In genomic region chr16:32154437-32154836, GRCm38 (mm10) we compare ENCODE assay signal across 10 mouse cellular contexts. TPM values are rescaled to one million over a fixed set of nuclear protein-coding genes. Genes with fewer than 3 reads are reported as not detected.
A peak's percentile ranks its signal among the peaks of the same experiment; 100 is the strongest.
DNase-seq lines count a peak whose midpoint lies in the region; ATAC-seq lines count a peak whose summit lies in the region.
"Had no signal": no experiment of that assay in that cellular context is flagged by ENCODE, and none has a peak within 500 bp of the region (broad histone marks: within the 10 kb centered on the region; RNA-seq: fewer than 3 reads in every experiment).

No protein-coding gene starts in this region.

- H3K36me3 ChIP-seq in hindbrain, embryonic 14.5 days (replicated peaks; ENCODE audit: control insufficient read depth, insufficient read depth), result no peaks in the 10 kb centered on the region
- H3K36me3 ChIP-seq in hindbrain, embryonic 12.5 days, result no peaks in the 10 kb centered on the region
- no peaks in the 10 kb centered on the region for H3K36me3 ChIP-seq in forebrain, embryonic 12.5 days (replicated peaks)
- H3K36me3 ChIP-seq in midbrain, embryonic 14.5 days (ENCODE audit: control insufficient read depth, insufficient read depth, low read length), result no peaks in the 10 kb centered on the region
- H3K36me3 ChIP-seq: lung, embryonic 15.5 days; stomach, embryonic 15.5 days had no signal

- 70% methylated on average over 13 of the region's 13 CpGs for WGBS in hindbrain, embryonic 14.5 days
- 84% methylated on average over 13 of the region's 13 CpGs for WGBS in hindbrain, embryonic 12.5 days
- 88% methylated on average over 13 of the region's 13 CpGs for WGBS in forebrain, embryonic 12.5 days
- 83% methylated on average over 13 of the region's 13 CpGs for WGBS in midbrain, embryonic 14.5 days

- no peaks in the 10 kb centered on the region for H3K27me3 ChIP-seq in hindbrain, embryonic 14.5 days (ENCODE audit: control insufficient read depth, insufficient read depth, low read length)
- no peaks in the 10 kb centered on the region for H3K27me3 ChIP-seq in hindbrain, embryonic 12.5 days
- no peaks in the 10 kb centered on the region for H3K27me3 ChIP-seq in forebrain, embryonic 12.5 days
- H3K27me3 ChIP-seq in midbrain, embryonic 14.5 days (ENCODE audit: control insufficient read depth, insufficient read depth, low read length), result no peaks in the 10 kb centered on the region
- H3K27me3 ChIP-seq: lung, embryonic 15.5 days; stomach, embryonic 15.5 days had no signal

- no peak for DNase-seq in hindbrain, embryonic 14.5 days (ENCODE audit: low spot score)
- DNase-seq in adrenal gland, postnatal 10 days, result peak; percentile 83
- DNase-seq in layer of hippocampus, adult 8-10 months (ENCODE audit: low spot score in 2 of 2), result peak; percentile 70 to 84
- DNase-seq in right cerebral cortex, postnatal 36 days (ENCODE audit: low spot score in 2 of 2), result peak; percentile 77 to 82
- DNase-seq in embryo, embryonic 10.5 days (ENCODE audit: low spot score), result no peak
- no peak for DNase-seq in midbrain, embryonic 14.5 days

- 0 out of 2 replicates have a peak overlapping the region, but pooled peaks have one; percentile 2 for H3K4me2 ChIP-seq in hindbrain, embryonic 14.5 days (replicated peaks)
- H3K4me2 ChIP-seq in hindbrain, embryonic 12.5 days (replicated peaks), result no peak overlapping the region
- H3K4me2 ChIP-seq in forebrain, embryonic 12.5 days, result no peak overlapping the region
- H3K4me2 ChIP-seq in midbrain, embryonic 14.5 days (ENCODE audit: low read length), result no peak overlapping the region
- H3K4me2 ChIP-seq: lung, embryonic 15.5 days; stomach, embryonic 15.5 days had no signal

- ATAC-seq in hindbrain, embryonic 14.5 days (ENCODE audit: low FRiP score), result no peak
- ATAC-seq in hindbrain, embryonic 12.5 days (ENCODE audit: low FRiP score), result no peak
- ATAC-seq in forebrain, embryonic 12.5 days (ENCODE audit: low FRiP score), result no peak
- ATAC-seq in midbrain, embryonic 14.5 days (ENCODE audit: low FRiP score, low TSS enrichment), result no peak

- H3K4me1 ChIP-seq in hindbrain, embryonic 14.5 days (replicated peaks; ENCODE audit: control insufficient read depth, insufficient read depth, low read length), result 0 out of 2 replicates have a peak, but pooled peaks cover 5% of the 10 kb centered on the region
- 0 out of 2 replicates have a peak, but pooled peaks cover 4% of the 10 kb centered on the region for H3K4me1 ChIP-seq in hindbrain, embryonic 12.5 days
- no peaks in the 10 kb centered on the region for H3K4me1 ChIP-seq in forebrain, embryonic 12.5 days
- no peaks in the 10 kb centered on the region for H3K4me1 ChIP-seq in midbrain, embryonic 14.5 days (ENCODE audit: control insufficient read depth, insufficient read depth, low read length)
- H3K4me1 ChIP-seq: lung, embryonic 15.5 days; stomach, embryonic 15.5 days had no signal

- no peak overlapping the region for H3K27ac ChIP-seq in hindbrain, embryonic 14.5 days
- no peak overlapping the region for H3K27ac ChIP-seq in hindbrain, embryonic 12.5 days
- H3K27ac ChIP-seq in forebrain, embryonic 12.5 days, result peak overlapping the region; percentile 31; the same call in 1 of the 2 replicates
- no peak overlapping the region for H3K27ac ChIP-seq in midbrain, embryonic 14.5 days (replicated peaks; ENCODE audit: low read depth, low read length)
- H3K27ac ChIP-seq: lung, embryonic 15.5 days; stomach, embryonic 15.5 days had no signal

- H3K9ac ChIP-seq in hindbrain, embryonic 14.5 days, result no peak overlapping the region
- H3K9ac ChIP-seq in hindbrain, embryonic 12.5 days, result no peak overlapping the region
- H3K9ac ChIP-seq in forebrain, embryonic 12.5 days, result no peak overlapping the region
- no peak overlapping the region for H3K9ac ChIP-seq in midbrain, embryonic 14.5 days (replicated peaks; ENCODE audit: low read length)
- H3K9ac ChIP-seq: lung, embryonic 15.5 days; stomach, embryonic 15.5 days had no signal

- H3K9me3 ChIP-seq in hindbrain, embryonic 14.5 days (ENCODE audit: control insufficient read depth, low read length), result no peaks in the 10 kb centered on the region
- H3K9me3 ChIP-seq in hindbrain, embryonic 12.5 days (replicated peaks), result no peaks in the 10 kb centered on the region
- H3K9me3 ChIP-seq in forebrain, embryonic 12.5 days, result no peaks in the 10 kb centered on the region
- H3K9me3 ChIP-seq in midbrain, embryonic 14.5 days (ENCODE audit: control insufficient read depth, low read length), result no peaks in the 10 kb centered on the region
- H3K9me3 ChIP-seq: lung, embryonic 15.5 days; stomach, embryonic 15.5 days had no signal

- H3K4me3 ChIP-seq in hindbrain, embryonic 14.5 days (replicated peaks; ENCODE audit: low read length), result no peak overlapping the region
- no peak overlapping the region for H3K4me3 ChIP-seq in hindbrain, embryonic 12.5 days
- H3K4me3 ChIP-seq in forebrain, embryonic 12.5 days (replicated peaks), result no peak overlapping the region
- H3K4me3 ChIP-seq in midbrain, embryonic 14.5 days (replicated peaks; ENCODE audit: low read depth, low read length), result no peak overlapping the region
- H3K4me3 ChIP-seq: lung, embryonic 15.5 days; stomach, embryonic 15.5 days had no signal

RNA-seq across cellular contexts. Expression of gene Nrros, which starts 11.0 kb away (rescaled TPM):
- polyA plus RNA-seq in hindbrain, embryonic 14.5 days (2014; fragmentation: Nextera tagmentation; extraction: Ambion mirVana), result 6.9 and 7.9 TPM in 2 replicates
- 9.8 and 10.1 TPM in 2 replicates for polyA plus RNA-seq in hindbrain, embryonic 12.5 days (2016; fragmentation: Nextera tagmentation; extraction: Ambion mirVana)
- 10 to 100 TPM; 11.0 to 16.4 TPM for total RNA-seq in adrenal gland, postnatal 10 days (2021)
- polyA plus RNA-seq in forebrain, embryonic 12.5 days (2016; fragmentation: Nextera tagmentation; extraction: Ambion mirVana), result 6.8 and 7.4 TPM in 2 replicates
- 10 to 100 TPM in 3 of 4 experiments, 1 to 10 TPM in 1; 9.6 to 16.2 (median 11.9) TPM for total RNA-seq in layer of hippocampus, adult 8-10 months (2022)
- 3.4 and 8.7 TPM in 2 replicates for polyA plus RNA-seq in midbrain, embryonic 14.5 days (2014; fragmentation: Nextera tagmentation; extraction: Ambion mirVana)

RNA-seq across cellular contexts. Expression of gene Bex6, which starts 25.2 kb away (rescaled TPM):
- polyA plus RNA-seq in hindbrain, embryonic 14.5 days (2014; fragmentation: Nextera tagmentation; extraction: Ambion mirVana), result not detected in 2 replicates
- 0.26 TPM in 1 of 2 replicates, not detected in the other for polyA plus RNA-seq in hindbrain, embryonic 12.5 days (2016; fragmentation: Nextera tagmentation; extraction: Ambion mirVana)
- total RNA-seq in adrenal gland, postnatal 10 days (2021), result not detected
- not detected in 2 replicates for polyA plus RNA-seq in forebrain, embryonic 12.5 days (2016; fragmentation: Nextera tagmentation; extraction: Ambion mirVana)
- total RNA-seq in layer of hippocampus, adult 8-10 months (2022), result not detected
- polyA plus RNA-seq in midbrain, embryonic 14.5 days (2014; fragmentation: Nextera tagmentation; extraction: Ambion mirVana), result not detected in 2 replicates

RNA-seq across cellular contexts. Expression of gene Cep19, which starts 54.8 kb away (rescaled TPM):
- polyA plus RNA-seq in hindbrain, embryonic 14.5 days (2014; fragmentation: Nextera tagmentation; extraction: Ambion mirVana), result 50.3 and 53.0 TPM in 2 replicates
- polyA plus RNA-seq in hindbrain, embryonic 12.5 days (2016; fragmentation: Nextera tagmentation; extraction: Ambion mirVana), result 39.6 and 41.9 TPM in 2 replicates
- 10 to 100 TPM; 10.8 to 11.2 TPM for total RNA-seq in adrenal gland, postnatal 10 days (2021)
- 39.7 and 43.8 TPM in 2 replicates for polyA plus RNA-seq in forebrain, embryonic 12.5 days (2016; fragmentation: Nextera tagmentation; extraction: Ambion mirVana)
- total RNA-seq in layer of hippocampus, adult 8-10 months (2022), result 10 to 100 TPM; 54.7 to 66.3 (median 61.6) TPM
- 47.5 and 50.9 TPM in 2 replicates for polyA plus RNA-seq in midbrain, embryonic 14.5 days (2014; fragmentation: Nextera tagmentation; extraction: Ambion mirVana)

RNA-seq across cellular contexts. Expression of gene Pigx, which starts 54.9 kb away (rescaled TPM):
- 96.8 and 109 TPM in 2 replicates for polyA plus RNA-seq in hindbrain, embryonic 14.5 days (2014; fragmentation: Nextera tagmentation; extraction: Ambion mirVana)
- 124 and 135 TPM in 2 replicates for polyA plus RNA-seq in hindbrain, embryonic 12.5 days (2016; fragmentation: Nextera tagmentation; extraction: Ambion mirVana)
- 10 to 100 TPM; 34.1 to 35.0 TPM for total RNA-seq in adrenal gland, postnatal 10 days (2021)
- polyA plus RNA-seq in forebrain, embryonic 12.5 days (2016; fragmentation: Nextera tagmentation; extraction: Ambion mirVana), result 127 and 133 TPM in 2 replicates
- 10 to 100 TPM; 23.2 to 36.1 (median 27.7) TPM for total RNA-seq in layer of hippocampus, adult 8-10 months (2022)
- polyA plus RNA-seq in midbrain, embryonic 14.5 days (2014; fragmentation: Nextera tagmentation; extraction: Ambion mirVana), result 119 and 125 TPM in 2 replicates

Comparison
In these comparisons a context has a peak if more than half of its experiments do, and no peak if none do; other contexts are left out.
1. DNase-seq: peak in adrenal gland, postnatal 10 days (single experiment), layer of hippocampus, adult 8-10 months (2 of 2) and right cerebral cortex, postnatal 36 days (2 of 2); none in hindbrain, embryonic 14.5 days (single experiment), embryo, embryonic 10.5 days (single experiment) and midbrain, embryonic 14.5 days (single experiment).